In the genomic region with DNA sequence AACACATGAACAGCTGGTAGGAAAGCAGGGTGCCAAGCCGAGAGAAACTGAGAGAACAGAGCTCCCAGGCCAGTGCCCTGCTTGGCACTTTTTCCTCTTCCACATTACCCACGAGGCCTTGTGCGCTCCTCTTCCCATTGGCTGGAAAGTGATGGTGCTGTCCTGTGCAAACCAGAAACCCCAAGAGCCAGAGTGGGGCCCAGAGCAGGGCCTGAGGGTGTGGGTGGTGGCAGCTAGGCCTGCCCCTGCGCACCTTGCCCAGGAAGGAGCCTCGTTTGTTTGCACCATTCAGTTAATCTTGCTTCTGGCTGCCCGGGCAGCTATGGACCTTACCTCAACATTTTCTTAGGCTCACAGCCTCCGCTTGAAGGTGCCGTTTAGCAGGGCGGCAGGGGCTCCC, we compare ENCODE assay signal across 15 mouse cellular contexts.
"Had no signal": no experiment of that assay in that cellular context is flagged by ENCODE, and none has a peak within 500 bp of the region (broad histone marks: within the 10 kb centered on the region; RNA-seq: fewer than 3 reads in every experiment).

No protein-coding gene starts in this region.

- H3K4me2 ChIP-seq: liver, embryonic 12.5 days; lung, embryonic 14.5 days; neural tube, embryonic 15.5 days; stomach, embryonic 15.5 days had no signal

- H3K4me1 ChIP-seq: liver, embryonic 12.5 days; stomach, embryonic 15.5 days had no signal

- H3K9ac ChIP-seq: liver, embryonic 12.5 days; lung, embryonic 14.5 days; neural tube, embryonic 15.5 days; stomach, embryonic 15.5 days had no signal

- H3K27ac ChIP-seq: left cerebral cortex, adult 2 months; liver, embryonic 12.5 days; midbrain, embryonic 10.5 days; neural tube, embryonic 15.5 days; stomach, embryonic 15.5 days had no signal

- H3K36me3 ChIP-seq: liver, embryonic 12.5 days; midbrain, embryonic 10.5 days; neural tube, embryonic 15.5 days; stomach, embryonic 15.5 days had no signal

- H3K27me3 ChIP-seq: liver, embryonic 12.5 days; neural tube, embryonic 15.5 days; stomach, embryonic 15.5 days had no signal

- H3K9me3 ChIP-seq: liver, embryonic 12.5 days; midbrain, embryonic 10.5 days; neural tube, embryonic 15.5 days; stomach, embryonic 15.5 days had no signal

- DNase-seq: kidney, adult 2 months; kidney, postnatal 25 days; lung, embryonic 14.5 days; lung, postnatal 10 days; lung, postnatal 4 days; midbrain, embryonic 14.5 days; right cerebral cortex, adult 18-20 months; right cerebral cortex, postnatal 4 days; thymus, postnatal 36 days had no signal

- ATAC-seq: liver, embryonic 12.5 days had no signal

- H3K4me3 ChIP-seq: left cerebral cortex, adult 2 months; liver, embryonic 12.5 days; midbrain, embryonic 10.5 days; myocyte; neural tube, embryonic 15.5 days; stomach, embryonic 15.5 days had no signal
